Mouse (Mus musculus): ENCODE measurements at regions not wholly inside any gene's neighbourhood (a gene's known extent, or its start where the extent isn't known, plus 50 kb on each side); places are given as distances from the start of the nearest gene placed in this dataset.

DNA sequence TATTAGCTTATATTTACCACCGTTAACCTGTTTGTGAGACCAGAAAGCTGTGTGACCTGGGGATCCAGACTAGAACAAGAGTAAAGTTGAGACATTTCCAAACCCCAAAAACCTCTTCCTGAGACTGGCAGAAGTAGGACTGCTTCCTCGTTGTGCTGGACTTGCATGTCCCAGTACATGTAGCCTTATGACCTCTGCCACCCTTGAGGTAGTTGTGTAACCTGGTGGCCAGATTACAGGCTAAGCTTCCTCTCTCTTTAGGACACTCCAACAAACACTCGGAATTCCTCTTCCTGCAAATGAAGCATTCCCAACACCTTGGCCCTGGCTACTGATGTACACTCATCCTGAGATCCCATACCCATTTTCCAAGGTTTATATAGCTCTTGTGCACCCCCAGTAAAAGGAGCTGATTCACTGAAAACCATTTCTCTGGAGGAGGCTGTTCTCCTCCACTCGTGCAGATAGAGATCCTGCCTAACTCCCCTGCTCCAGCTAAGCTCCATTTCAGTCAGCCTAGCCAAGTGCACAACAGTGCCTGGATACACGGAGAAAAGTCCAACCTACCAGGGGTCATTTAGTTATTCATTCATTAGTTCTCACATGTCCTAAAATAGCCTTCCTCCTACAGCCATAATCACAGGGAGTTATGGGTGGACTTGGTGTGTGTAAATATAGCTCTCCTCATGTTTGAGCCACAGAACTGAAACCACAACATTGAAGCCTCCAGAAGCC, 289.4 kb downstream of the Pmp22 start:
- Histone ChIP-seq H3K4me1 (ENCODE audit: control insufficient read depth, insufficient read depth, low read length) (no peaks in the 10 kb centered on the region), H3K27ac (ENCODE audit: low read length) (no peak overlapping the region), H3K9me3 (replicated peaks; ENCODE audit: control insufficient read depth, low read length) (no peaks in the 10 kb centered on the region), H3K27me3 (ENCODE audit: control insufficient read depth, insufficient read depth, low read length) (no peaks in the 10 kb centered on the region; the same call in 1 of the 2 replicates), H3K4me3 (replicated peaks; ENCODE audit: low read length) (no peak overlapping the region), H3K4me2 (ENCODE audit: low read depth, low read length) (no peak overlapping the region), H3K36me3 (ENCODE audit: control insufficient read depth, insufficient read depth, low read length) (no peaks in the 10 kb centered on the region), H3K9ac (ENCODE audit: low read length) (no peak overlapping the region)
- 63% methylated on average over 5 of the region's 5 CpGs for WGBS
- ATAC-seq (ENCODE audit: insufficient read depth, low FRiP score), result no peak

DNA sequence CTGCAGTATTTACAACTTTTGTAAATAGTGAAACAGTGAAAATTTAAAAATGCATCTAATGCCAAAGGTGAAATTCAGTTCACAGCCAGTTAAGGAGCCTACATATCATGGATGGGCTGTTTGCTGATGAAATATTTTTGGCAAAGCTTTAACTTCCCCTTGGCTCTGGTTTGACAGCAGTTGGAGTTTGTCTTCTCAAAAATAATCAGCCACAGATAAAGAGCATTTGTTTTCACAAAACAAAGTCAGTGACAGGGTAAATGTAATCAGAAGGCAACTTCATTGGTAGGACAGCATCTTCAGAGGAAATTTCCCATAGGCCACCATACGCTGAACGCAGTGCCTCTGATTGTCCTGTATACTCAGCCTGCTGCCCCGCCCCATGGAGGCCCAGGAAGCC, 291.6 kb downstream of the Pmp22 start:
- H3K4me1 ChIP-seq (ENCODE audit: control insufficient read depth, insufficient read depth, low read length), result no peaks in the 10 kb centered on the region
- H3K9me3 ChIP-seq (replicated peaks; ENCODE audit: control insufficient read depth, low read length), result no peaks in the 10 kb centered on the region
- no peak overlapping the region for H3K4me2 ChIP-seq (ENCODE audit: low read depth, low read length)
- H3K27me3 ChIP-seq (ENCODE audit: control insufficient read depth, insufficient read depth, low read length), result no peaks in the 10 kb centered on the region; the same call in 1 of the 2 replicates
- H3K27ac ChIP-seq (ENCODE audit: low read length), result no peak overlapping the region
- no peak overlapping the region for H3K9ac ChIP-seq (ENCODE audit: low read length)
- no peaks in the 10 kb centered on the region for H3K36me3 ChIP-seq (ENCODE audit: control insufficient read depth, insufficient read depth, low read length)
- no peak for ATAC-seq (ENCODE audit: insufficient read depth, low FRiP score)
- no peak overlapping the region for H3K4me3 ChIP-seq (replicated peaks; ENCODE audit: low read length)
- WGBS, result 67% methylated on average over 3 of the region's 3 CpGs

DNA sequence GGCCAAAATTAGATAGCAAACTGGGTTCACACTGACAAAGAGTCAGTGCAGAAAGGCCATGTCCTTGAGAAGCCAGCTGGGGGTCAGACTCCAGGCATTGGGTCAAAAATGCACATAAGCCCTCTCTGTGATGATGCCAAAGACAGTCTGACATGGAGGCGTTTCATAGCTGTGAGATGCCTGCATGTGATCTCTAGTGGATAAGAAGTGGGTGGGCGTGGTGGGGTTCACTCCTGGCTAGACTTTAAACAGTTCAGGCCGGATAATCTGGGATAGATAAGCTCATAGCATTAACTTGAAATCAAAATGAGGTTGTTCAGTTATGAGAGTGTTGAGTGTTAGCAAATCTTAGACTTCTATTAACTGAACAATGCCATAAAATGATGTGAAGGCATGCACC, 293.3 kb downstream of the Pmp22 start:
- H3K4me2 ChIP-seq (ENCODE audit: low read depth, low read length), result no peak overlapping the region
- no peak for ATAC-seq (ENCODE audit: insufficient read depth, low FRiP score)

DNA sequence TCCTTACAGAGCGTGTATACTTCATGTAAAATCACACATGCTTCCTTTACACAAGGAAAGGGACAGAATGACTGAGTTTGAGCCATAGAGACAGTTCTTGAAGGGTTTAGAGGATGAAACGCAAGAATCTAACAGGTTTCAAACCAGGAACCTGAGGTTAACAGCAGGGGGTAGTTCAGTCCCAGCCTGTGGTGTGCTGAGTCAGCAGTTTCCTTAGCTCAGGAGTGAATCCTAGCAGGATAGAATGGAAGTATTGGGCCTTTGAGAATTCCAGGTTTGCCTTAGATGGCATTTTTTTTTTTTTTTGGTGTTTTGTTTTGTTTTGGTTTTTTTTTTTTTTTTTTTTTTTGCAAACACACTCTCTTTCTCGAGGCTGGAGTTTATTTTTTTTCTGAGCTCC, 295.5 kb downstream of the Pmp22 start:
- Histone ChIP-seq H3K4me2 (ENCODE audit: low read depth, low read length) (no peak overlapping the region), H3K4me1 (ENCODE audit: control insufficient read depth, insufficient read depth, low read length) (no peaks in the 10 kb centered on the region), H3K9ac (ENCODE audit: low read length) (no peak overlapping the region), H3K9me3 (replicated peaks; ENCODE audit: control insufficient read depth, low read length) (no peaks in the 10 kb centered on the region), H3K27me3 (ENCODE audit: control insufficient read depth, insufficient read depth, low read length) (no peaks in the 10 kb centered on the region), H3K27ac (ENCODE audit: low read length) (no peak overlapping the region), H3K36me3 (ENCODE audit: control insufficient read depth, insufficient read depth, low read length) (no peaks in the 10 kb centered on the region), H3K4me3 (replicated peaks; ENCODE audit: low read length) (no peak overlapping the region)
- ATAC-seq (ENCODE audit: insufficient read depth, low FRiP score), result no peak
- WGBS, result 72% methylated on average over 3 of the region's 3 CpGs

More for the DNA sequence above, 293.3 kb downstream of the Pmp22 start:
- no peaks in the 10 kb centered on the region for H3K9me3 ChIP-seq (replicated peaks; ENCODE audit: control insufficient read depth, low read length)
- 75% methylated on average over 3 of the region's 3 CpGs for WGBS
- no peaks in the 10 kb centered on the region; the same call in 1 of the 2 replicates for H3K27me3 ChIP-seq (ENCODE audit: control insufficient read depth, insufficient read depth, low read length)
- H3K4me1 ChIP-seq (ENCODE audit: control insufficient read depth, insufficient read depth, low read length), result no peaks in the 10 kb centered on the region
- H3K36me3 ChIP-seq (ENCODE audit: control insufficient read depth, insufficient read depth, low read length), result no peaks in the 10 kb centered on the region
- no peak overlapping the region for H3K9ac ChIP-seq (ENCODE audit: low read length)
- no peak overlapping the region for H3K27ac ChIP-seq (ENCODE audit: low read length)
- H3K4me3 ChIP-seq (replicated peaks; ENCODE audit: low read length), result no peak overlapping the region

DNA sequence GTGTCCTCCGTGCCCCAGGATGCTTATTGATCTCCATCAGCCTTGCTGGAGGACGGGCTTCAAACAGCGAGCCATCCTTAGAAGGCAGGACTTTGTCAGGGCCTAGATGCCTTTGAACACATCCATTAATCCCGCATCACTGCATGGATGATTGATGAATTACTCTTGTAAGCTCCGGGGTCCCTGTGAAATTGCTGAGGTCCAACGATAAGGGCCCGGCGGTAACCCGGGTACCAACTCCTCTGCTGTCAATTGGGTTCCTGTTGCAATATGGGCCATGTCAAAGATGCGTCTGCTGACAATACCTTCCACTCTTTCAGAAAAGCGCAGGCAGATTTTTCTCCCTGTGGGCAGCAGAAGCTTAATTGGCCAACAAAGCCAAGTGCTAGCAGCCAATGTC, 297.0 kb downstream of the Pmp22 start:
- Histone ChIP-seq H3K4me3 (replicated peaks; ENCODE audit: low read length) (no peak overlapping the region), H3K27me3 (ENCODE audit: control insufficient read depth, insufficient read depth, low read length) (no peaks in the 10 kb centered on the region), H3K4me2 (ENCODE audit: low read depth, low read length) (no peak overlapping the region), H3K4me1 (ENCODE audit: control insufficient read depth, insufficient read depth, low read length) (no peaks in the 10 kb centered on the region), H3K9ac (ENCODE audit: low read length) (no peak overlapping the region), H3K9me3 (replicated peaks; ENCODE audit: control insufficient read depth, low read length) (no peaks in the 10 kb centered on the region), H3K27ac (ENCODE audit: low read length) (no peak overlapping the region), H3K36me3 (ENCODE audit: control insufficient read depth, insufficient read depth, low read length) (no peaks in the 10 kb centered on the region)
- no peak for ATAC-seq (ENCODE audit: insufficient read depth, low FRiP score)
- 57% methylated on average over 11 of the region's 11 CpGs for WGBS

DNA sequence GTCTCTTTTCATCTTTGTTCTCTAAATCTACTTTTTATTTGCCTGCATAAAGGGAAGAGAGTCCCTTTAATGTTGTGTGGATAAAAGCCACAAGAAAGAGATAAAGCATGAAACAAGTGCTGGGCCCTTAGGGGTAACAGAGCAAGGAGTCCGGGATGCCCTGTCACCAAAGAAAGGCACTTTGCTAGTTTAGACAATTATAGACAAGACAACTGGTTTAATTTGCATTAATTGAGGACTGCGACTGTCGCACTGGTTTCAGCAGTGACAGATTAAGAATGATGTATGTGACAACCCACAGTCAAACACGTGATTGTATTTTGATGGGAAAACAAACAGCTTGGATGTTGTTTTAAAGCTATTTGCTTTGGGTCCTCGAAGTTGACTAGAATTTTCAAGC, 325.0 kb downstream of the Pmp22 start:
- ATAC-seq (ENCODE audit: insufficient read depth, low FRiP score), result no peak
- no peak overlapping the region for H3K4me2 ChIP-seq (ENCODE audit: low read depth, low read length)
- H3K36me3 ChIP-seq (ENCODE audit: control insufficient read depth, insufficient read depth, low read length), result no peaks in the 10 kb centered on the region
- H3K4me1 ChIP-seq (ENCODE audit: control insufficient read depth, insufficient read depth, low read length), result 0 out of 2 replicates have a peak, but pooled peaks cover 3% of the 10 kb centered on the region
- WGBS, result 57% methylated on average over 5 of the region's 5 CpGs
- H3K4me3 ChIP-seq (replicated peaks; ENCODE audit: low read length), result no peak overlapping the region
- H3K9me3 ChIP-seq (replicated peaks; ENCODE audit: control insufficient read depth, low read length), result 0 out of 2 replicates have a peak, but pooled peaks cover 3% of the 10 kb centered on the region
- no peak overlapping the region for H3K27ac ChIP-seq (ENCODE audit: low read length)
- no peaks in the 10 kb centered on the region for H3K27me3 ChIP-seq (ENCODE audit: control insufficient read depth, insufficient read depth, low read length)
- H3K9ac ChIP-seq (ENCODE audit: low read length), result no peak overlapping the region

DNA sequence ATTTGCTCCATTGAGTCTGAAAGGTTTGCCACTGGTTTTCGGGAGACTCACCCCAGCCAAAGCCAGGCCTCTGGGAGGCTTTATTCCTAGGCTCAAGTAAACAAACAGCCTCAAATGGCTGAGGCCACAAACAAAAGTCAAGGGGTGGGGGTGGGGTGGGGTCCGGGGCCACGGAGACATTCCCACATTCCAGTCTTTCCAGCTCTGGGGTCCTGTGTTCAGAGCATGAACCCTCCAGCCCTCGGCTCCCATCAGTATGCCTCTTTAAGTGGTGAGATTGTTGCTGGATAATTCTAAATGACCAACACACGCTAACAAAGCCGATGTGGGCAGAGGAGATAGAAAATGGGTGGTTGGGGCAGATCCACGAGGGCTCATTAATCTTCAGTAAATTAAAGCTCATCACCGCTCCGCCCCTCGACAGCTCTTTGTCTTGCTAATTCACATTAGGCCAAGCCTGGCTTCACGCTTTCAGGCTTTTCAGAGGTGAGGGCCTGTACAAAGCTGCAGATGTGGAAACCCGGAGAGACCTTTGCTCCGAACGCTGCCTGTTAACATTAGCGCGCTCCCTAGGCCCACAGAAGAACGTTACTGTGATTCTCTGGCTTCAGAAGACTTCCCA, 326.2 kb downstream of the Pmp22 start:
- no peak overlapping the region for H3K4me3 ChIP-seq (replicated peaks; ENCODE audit: low read length)
- H3K27ac ChIP-seq (ENCODE audit: low read length), result no peak overlapping the region
- H3K9ac ChIP-seq (ENCODE audit: low read length), result no peak overlapping the region
- peaks cover 3% of the 10 kb centered on the region; the same call in 1 of the 2 replicates for H3K9me3 ChIP-seq (replicated peaks; ENCODE audit: control insufficient read depth, low read length)
- WGBS, result 38% methylated on average over 17 of the region's 17 CpGs
- no peaks in the 10 kb centered on the region for H3K36me3 ChIP-seq (ENCODE audit: control insufficient read depth, insufficient read depth, low read length)
- no peak overlapping the region for H3K4me2 ChIP-seq (ENCODE audit: low read depth, low read length)
- ATAC-seq (ENCODE audit: insufficient read depth, low FRiP score), result no peak
- no peaks in the 10 kb centered on the region for H3K27me3 ChIP-seq (ENCODE audit: control insufficient read depth, insufficient read depth, low read length)
- H3K4me1 ChIP-seq (ENCODE audit: control insufficient read depth, insufficient read depth, low read length), result 0 out of 2 replicates have a peak, but pooled peaks cover 3% of the 10 kb centered on the region

DNA sequence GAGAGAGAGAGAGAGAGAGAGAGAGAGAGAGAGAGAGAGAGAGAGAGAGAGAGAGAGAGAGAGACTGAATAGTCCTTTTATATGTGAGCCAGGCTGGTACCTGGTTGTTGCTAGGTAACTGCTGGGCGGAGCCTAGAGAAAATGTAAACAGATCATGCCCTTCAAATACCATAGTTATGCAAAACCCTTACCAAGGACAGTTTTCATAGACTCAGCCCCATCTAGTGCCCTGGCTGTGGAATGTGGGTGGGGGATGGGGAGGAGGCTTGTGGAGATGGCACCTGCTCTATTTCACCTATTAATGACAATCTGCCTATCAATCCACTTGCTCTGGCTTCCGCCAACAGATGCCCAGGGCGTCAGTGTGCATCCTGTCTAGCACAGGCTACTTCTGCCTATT, 327.6 kb downstream of the Pmp22 start:
- Histone ChIP-seq H3K4me3 (replicated peaks; ENCODE audit: low read length) (no peak overlapping the region), H3K27ac (ENCODE audit: low read length) (no peak overlapping the region), H3K4me2 (ENCODE audit: low read depth, low read length) (no peak overlapping the region), H3K9ac (ENCODE audit: low read length) (no peak overlapping the region), H3K36me3 (ENCODE audit: control insufficient read depth, insufficient read depth, low read length) (no peaks in the 10 kb centered on the region), H3K4me1 (ENCODE audit: control insufficient read depth, insufficient read depth, low read length) (0 out of 2 replicates have a peak, but pooled peaks cover 3% of the 10 kb centered on the region), H3K27me3 (ENCODE audit: control insufficient read depth, insufficient read depth, low read length) (no peaks in the 10 kb centered on the region), H3K9me3 (replicated peaks; ENCODE audit: control insufficient read depth, low read length) (peaks cover 3% of the 10 kb centered on the region; the same call in 1 of the 2 replicates)
- WGBS, result 57% methylated on average over 3 of the region's 3 CpGs
- ATAC-seq (ENCODE audit: insufficient read depth, low FRiP score), result no peak

DNA sequence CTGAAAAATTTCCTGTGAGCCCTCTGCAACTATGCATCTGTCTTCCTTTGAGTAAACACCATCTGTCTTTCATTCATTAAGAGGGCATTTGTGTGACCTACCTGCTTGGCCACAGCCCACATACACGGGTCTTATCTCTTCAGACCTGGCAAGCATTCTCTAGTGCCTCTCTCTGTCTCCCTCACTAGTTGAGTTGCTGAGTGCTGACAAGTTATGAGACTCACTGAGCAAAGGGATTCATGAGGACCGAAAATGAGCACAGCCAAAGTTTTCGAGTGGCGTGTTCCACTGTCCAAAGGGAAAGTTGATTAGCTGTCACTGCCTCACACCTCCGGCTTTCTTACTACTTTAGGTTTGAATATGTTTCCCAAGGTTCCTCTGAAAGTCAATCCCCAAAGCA, 328.5 kb downstream of the Pmp22 start:
- no peak overlapping the region for H3K4me3 ChIP-seq (replicated peaks; ENCODE audit: low read length)
- no peak for ATAC-seq (ENCODE audit: insufficient read depth, low FRiP score)
- H3K9ac ChIP-seq (ENCODE audit: low read length), result no peak overlapping the region
- 48% methylated on average over 5 of the region's 5 CpGs for WGBS
- no peaks in the 10 kb centered on the region; the same call in 1 of the 2 replicates for H3K9me3 ChIP-seq (replicated peaks; ENCODE audit: control insufficient read depth, low read length)
- no peaks in the 10 kb centered on the region for H3K36me3 ChIP-seq (ENCODE audit: control insufficient read depth, insufficient read depth, low read length)
- no peaks in the 10 kb centered on the region for H3K27me3 ChIP-seq (ENCODE audit: control insufficient read depth, insufficient read depth, low read length)
- 0 out of 2 replicates have a peak, but pooled peaks cover 3% of the 10 kb centered on the region for H3K4me1 ChIP-seq (ENCODE audit: control insufficient read depth, insufficient read depth, low read length)
- H3K4me2 ChIP-seq (ENCODE audit: low read depth, low read length), result no peak overlapping the region
- no peak overlapping the region for H3K27ac ChIP-seq (ENCODE audit: low read length)

Data from stomach, embryonic 16.5 days (tissue).